25 mouse cellular contexts compared by ENCODE assay signal in genomic region chr16:45331236-45331635, GRCm38 (mm10).
DNase-seq lines count a peak whose midpoint lies in the region; ATAC-seq and TF ChIP-seq lines count a peak whose summit lies in the region.
"Had no signal": no experiment of that assay in that cellular context is flagged by ENCODE, and none has a peak within 500 bp of the region (broad histone marks: within the 10 kb centered on the region; RNA-seq: fewer than 3 reads in every experiment).

No protein-coding gene starts in this region.

- intact Hi-C loops in heart, adult 2 months (cut with DNase I) = loop anchor here (2.0 kb wide), 3 partner anchors 14 to 78 kb away; partner anchors contain the start of gene Cd200
- intact Hi-C loops in heart, postnatal 14 days (cut with DNase I) = loop anchor here (2.0 to 5.0 kb wide), 3 partner anchors 46 to 134 kb away; no protein-coding TSS in a partner anchor

- H3K4me3 ChIP-seq in heart, adult 2 months = no peak overlapping the region
- no peak overlapping the region for H3K4me3 ChIP-seq in kidney, adult 2 months (ENCODE audit: insufficient read depth, low read depth, low read length)
- no peak overlapping the region for H3K4me3 ChIP-seq in layer of hippocampus, adult 2 months
- no peak overlapping the region for H3K4me3 ChIP-seq in heart, postnatal 0 days (ENCODE audit: low read depth, low read length)
- H3K4me3 ChIP-seq: forebrain, embryonic 10.5 days; forebrain, embryonic 15.5 days; hindbrain, embryonic 13.5 days; midbrain, embryonic 10.5 days; midbrain, embryonic 15.5 days; neural tube, embryonic 15.5 days had no signal

- no peak for ATAC-seq in heart, postnatal 0 days (ENCODE audit: insufficient read depth, low read depth)
- ATAC-seq: forebrain, embryonic 15.5 days; intestine, postnatal 0 days; midbrain, embryonic 15.5 days had no signal

- no peaks in the 10 kb centered on the region for H3K27me3 ChIP-seq in heart, adult 2 months (ENCODE audit: control insufficient read depth, insufficient read depth, low read length)
- H3K27me3 ChIP-seq in kidney, adult 2 months (replicated peaks; ENCODE audit: control insufficient read depth, insufficient read depth, low read length) = no peaks in the 10 kb centered on the region; the same call in 1 of the 2 replicates
- no peaks in the 10 kb centered on the region for H3K27me3 ChIP-seq in heart, postnatal 0 days (ENCODE audit: control insufficient read depth, insufficient read depth, low read length)
- H3K27me3 ChIP-seq: forebrain, embryonic 15.5 days; hindbrain, embryonic 13.5 days; midbrain, embryonic 15.5 days; neural tube, embryonic 15.5 days had no signal

- TF ChIP-seq POLR2A in heart, adult 2 months (IDR thresholded peaks at IDR 0.05; ENCODE audit: insufficient read depth, low read depth, low read length) = no peak
- TF ChIP-seq POLR2A in kidney, adult 2 months (IDR thresholded peaks at IDR 0.05; ENCODE audit: low read depth, low read length) = no peak

- H3K4me2 ChIP-seq in heart, postnatal 0 days (ENCODE audit: low read depth, low read length) = no peak overlapping the region
- H3K4me2 ChIP-seq: forebrain, embryonic 15.5 days; hindbrain, embryonic 13.5 days; lung, embryonic 14.5 days; midbrain, embryonic 15.5 days; neural tube, embryonic 15.5 days had no signal

- H3K27ac ChIP-seq in heart, adult 2 months = peak overlapping the region; percentile 77
- peak overlapping the region; percentile 87 for H3K27ac ChIP-seq in kidney, adult 2 months (ENCODE audit: insufficient read depth, low read depth, low read length)
- peak overlapping the region; percentile 28; the same call in 1 of the 2 replicates for H3K27ac ChIP-seq in layer of hippocampus, adult 2 months
- H3K27ac ChIP-seq in heart, postnatal 0 days (ENCODE audit: low read depth) = no peak overlapping the region
- H3K27ac ChIP-seq: forebrain, embryonic 10.5 days; forebrain, embryonic 15.5 days; hindbrain, embryonic 13.5 days; liver, embryonic 14.5 days; midbrain, embryonic 10.5 days; midbrain, embryonic 15.5 days; neural tube, embryonic 15.5 days had no signal

- H3K36me3 ChIP-seq in heart, adult 2 months (ENCODE audit: control insufficient read depth, insufficient read depth, low read length) = peaks cover 31% of the 10 kb centered on the region
- H3K36me3 ChIP-seq in kidney, adult 2 months (ENCODE audit: control insufficient read depth, insufficient read depth, low read length) = no peaks in the 10 kb centered on the region
- H3K36me3 ChIP-seq in heart, postnatal 0 days (replicated peaks; ENCODE audit: control insufficient read depth, insufficient read depth, low read length) = no peaks in the 10 kb centered on the region
- H3K36me3 ChIP-seq: forebrain, embryonic 10.5 days; forebrain, embryonic 15.5 days; hindbrain, embryonic 13.5 days; midbrain, embryonic 10.5 days; midbrain, embryonic 15.5 days; neural tube, embryonic 15.5 days had no signal

- DNase-seq in heart, adult 2 months = no peak
- no peak for DNase-seq in heart, postnatal 14 days
- peak; percentile 17 for DNase-seq in kidney, adult 2 months
- DNase-seq in kidney, postnatal 10 days = no peak
- DNase-seq in layer of hippocampus, adult 2 months (ENCODE audit: low spot score in 2 of 2) = no peak
- DNase-seq in layer of hippocampus, adult 11-12 months (ENCODE audit: low spot score) = no peak
- DNase-seq in heart, postnatal 0 days (ENCODE audit: low spot score) = peak; percentile 18
- DNase-seq in thymus, adult 18-20 months = no peak
- DNase-seq: adrenal gland, adult 2 months; adrenal gland, postnatal 36 days; B cell, adult 2 months; cerebellum, adult 2 months; cerebellum, postnatal 14 days; liver; lung, embryonic 14.5 days; retina, postnatal 1 day; right cerebral cortex, postnatal 14 days had no signal

- whole genome bisulfite sequencing in heart, adult 2 months = 53% methylated on average over 3 of the region's 3 CpGs
- WGBS in kidney, adult 2 months = 63% methylated on average over 3 of the region's 3 CpGs
- WGBS in heart, postnatal 0 days = 77% methylated on average over 3 of the region's 3 CpGs

- no peaks in the 10 kb centered on the region for H3K79me2 ChIP-seq in heart, adult 2 months (replicated peaks; ENCODE audit: control insufficient read depth, insufficient read depth, low read length)

- H3K4me1 ChIP-seq in heart, adult 2 months (ENCODE audit: control insufficient read depth, insufficient read depth, low read length) = peaks cover 24% of the 10 kb centered on the region
- H3K4me1 ChIP-seq in kidney, adult 2 months (ENCODE audit: control insufficient read depth, insufficient read depth, low read length) = peaks cover 15% of the 10 kb centered on the region
- peaks cover 8% of the 10 kb centered on the region; the same call in 1 of the 2 replicates for H3K4me1 ChIP-seq in heart, postnatal 0 days (ENCODE audit: control insufficient read depth, insufficient read depth)
- H3K4me1 ChIP-seq: forebrain, embryonic 10.5 days; forebrain, embryonic 15.5 days; midbrain, embryonic 10.5 days; midbrain, embryonic 15.5 days; neural tube, embryonic 15.5 days had no signal

- no peak for TF ChIP-seq EP300 in heart, adult 2 months (IDR thresholded peaks at IDR 0.05; ENCODE audit: insufficient read depth, low read depth, low read length)
- no peak for TF ChIP-seq EP300 in heart, postnatal 0 days (IDR thresholded peaks at IDR 0.05; ENCODE audit: low read depth)

- no peak overlapping the region for H3K9ac ChIP-seq in heart, adult 2 months (ENCODE audit: low read depth, low read length)
- no peak overlapping the region for H3K9ac ChIP-seq in heart, postnatal 0 days (replicated peaks; ENCODE audit: low read depth, low read length)
- H3K9ac ChIP-seq: forebrain, embryonic 15.5 days; hindbrain, embryonic 13.5 days; liver, embryonic 14.5 days; lung, embryonic 14.5 days; midbrain, embryonic 15.5 days; neural tube, embryonic 15.5 days had no signal

- TF ChIP-seq CTCF in heart, adult 2 months (IDR thresholded peaks at IDR 0.05) = no peak
- TF ChIP-seq CTCF in kidney, adult 2 months (conservative IDR thresholded peaks at IDR 0.05; ENCODE audit: insufficient read depth, insufficient read length, low read depth, low read length) = no peak
- no peak for TF ChIP-seq CTCF in layer of hippocampus, adult 2 months (conservative IDR thresholded peaks at IDR 0.05)
- no peak for TF ChIP-seq CTCF in heart, postnatal 0 days (IDR thresholded peaks at IDR 0.05; ENCODE audit: low read depth)

- no peaks in the 10 kb centered on the region for H3K9me3 ChIP-seq in heart, postnatal 0 days (replicated peaks; ENCODE audit: control insufficient read depth, low read length)
- H3K9me3 ChIP-seq: forebrain, embryonic 10.5 days; forebrain, embryonic 15.5 days; hindbrain, embryonic 13.5 days; midbrain, embryonic 10.5 days; midbrain, embryonic 15.5 days; neural tube, embryonic 15.5 days had no signal

Comparison
In these comparisons a context has a peak if more than half of its experiments do, and no peak if none do; other contexts are left out.
1. DNase-seq: peak in kidney, adult 2 months (single experiment) and heart, postnatal 0 days (single experiment); none in heart, adult 2 months (0 of 2), heart, postnatal 14 days (0 of 2), kidney, postnatal 10 days (single experiment), layer of hippocampus, adult 2 months (0 of 2), layer of hippocampus, adult 11-12 months (single experiment) and thymus, adult 18-20 months (0 of 2).